Comparison of ENCODE assay signal across 10 mouse cellular contexts in genomic region chr8:122720811-122721640, GRCm38 (mm10). TPM values are rescaled to one million over a fixed set of nuclear protein-coding genes. Genes with fewer than 3 reads are reported as not detected.
A peak's percentile ranks its signal among the peaks of the same experiment; 100 is the strongest.
DNase-seq lines count a peak whose midpoint lies in the region; ATAC-seq and TF ChIP-seq lines count a peak whose summit lies in the region.
"Had no signal": no experiment of that assay in that cellular context is flagged by ENCODE, and none has a peak within 500 bp of the region (broad histone marks: within the 10 kb centered on the region; RNA-seq: fewer than 3 reads in every experiment).

No protein-coding gene starts in this region.

- TF ChIP-seq EP300 in heart, postnatal 0 days (IDR thresholded peaks at IDR 0.05; ENCODE audit: low read depth), result no peak

- DNase-seq in heart, adult 11 months, result peak; percentile 94
- no peak for DNase-seq in heart, postnatal 25 days (ENCODE audit: low spot score)
- DNase-seq in cerebellum, adult 9-11 months, result peak; percentile 76
- DNase-seq in heart, postnatal 0 days (ENCODE audit: low spot score), result peak; percentile 41
- peak; percentile 50 for DNase-seq in lung, postnatal 10 days
- DNase-seq in embryo, embryonic 9.5 days (ENCODE audit: extremely low spot score), result no peak
- DNase-seq in gastrocnemius, adult 8-10 months (ENCODE audit: low spot score in 2 of 2), result no peak

- ATAC-seq in heart, postnatal 0 days (ENCODE audit: insufficient read depth, low read depth), result peak; percentile 37
- ATAC-seq in stomach, embryonic 15.5 days (ENCODE audit: insufficient read depth, low FRiP score, low read depth), result no peak; the same call in 1 of the 2 replicates

- H3K9me3 ChIP-seq in heart, postnatal 0 days (replicated peaks; ENCODE audit: control insufficient read depth, low read length), result no peaks in the 10 kb centered on the region
- H3K9me3 ChIP-seq in stomach, embryonic 15.5 days, result no peaks in the 10 kb centered on the region
- H3K9me3 ChIP-seq: embryonic facial prominence, embryonic 13.5 days had no signal

- no peak for TF ChIP-seq CTCF in heart, postnatal 0 days (IDR thresholded peaks at IDR 0.05; ENCODE audit: low read depth)

- H3K27me3 ChIP-seq in heart, postnatal 0 days (ENCODE audit: control insufficient read depth, insufficient read depth, low read length), result peaks cover 52% of the 10 kb centered on the region
- peaks cover 8% of the 10 kb centered on the region; the same call in 1 of the 2 replicates for H3K27me3 ChIP-seq in stomach, embryonic 15.5 days (replicated peaks)

- H3K27ac ChIP-seq in heart, postnatal 0 days (ENCODE audit: low read depth), result no peak overlapping the region
- peak overlapping the region; percentile 17; the same call in 1 of the 2 replicates for H3K27ac ChIP-seq in stomach, embryonic 15.5 days
- H3K27ac ChIP-seq: embryonic facial prominence, embryonic 13.5 days; macrophage had no signal

- H3K4me2 ChIP-seq in heart, postnatal 0 days (ENCODE audit: low read depth, low read length), result peak overlapping the region; percentile 47
- H3K4me2 ChIP-seq in stomach, embryonic 15.5 days, result 0 out of 2 replicates have a peak overlapping the region, but pooled peaks have one; percentile 31

- no peak overlapping the region for H3K4me3 ChIP-seq in heart, postnatal 0 days (ENCODE audit: low read depth, low read length)
- no peak overlapping the region for H3K4me3 ChIP-seq in stomach, embryonic 15.5 days (replicated peaks)

- WGBS in heart, postnatal 0 days, result 22% methylated on average over 14 of the region's 14 CpGs
- WGBS in stomach, embryonic 15.5 days, result 53% methylated on average over 14 of the region's 14 CpGs

- intact Hi-C loops in heart, postnatal 25 days (cut with DNase I), result no loop called here

- H3K9ac ChIP-seq in heart, postnatal 0 days (replicated peaks; ENCODE audit: low read depth, low read length), result no peak overlapping the region
- no peak overlapping the region for H3K9ac ChIP-seq in stomach, embryonic 15.5 days
- H3K9ac ChIP-seq: embryonic facial prominence, embryonic 13.5 days had no signal

- peaks cover 11% of the 10 kb centered on the region for H3K4me1 ChIP-seq in heart, postnatal 0 days (ENCODE audit: control insufficient read depth, insufficient read depth)
- H3K4me1 ChIP-seq in stomach, embryonic 15.5 days, result peaks cover 9% of the 10 kb centered on the region; the same call in 1 of the 2 replicates

- H3K36me3 ChIP-seq in heart, postnatal 0 days (replicated peaks; ENCODE audit: control insufficient read depth, insufficient read depth, low read length), result no peaks in the 10 kb centered on the region
- H3K36me3 ChIP-seq in stomach, embryonic 15.5 days, result no peaks in the 10 kb centered on the region
- H3K36me3 ChIP-seq: embryonic facial prominence, embryonic 13.5 days had no signal

RNA-seq across cellular contexts. Expression of gene Cbfa2t3, which starts 22.1 kb away (rescaled TPM):
- 10 to 100 TPM; 18.5 to 25.3 TPM for total RNA-seq in heart, postnatal 25 days (2021)
- 1.1 and 3.6 TPM in 2 replicates for total RNA-seq in heart, postnatal 0 days (2014; rRNA removed; ENCODE audit: low replicate concordance)
- polyA plus RNA-seq in heart, postnatal 0 days (2015; fragmentation: Nextera tagmentation; extraction: Ambion mirVana), result 4.3 and 4.4 TPM in 2 replicates
- 4.5 and 4.8 TPM in 2 replicates for polyA plus RNA-seq in stomach, embryonic 15.5 days (2015; fragmentation: Nextera tagmentation; extraction: Ambion mirVana)
- total RNA-seq in gastrocnemius, adult 8-10 months (2022), result 10 to 100 TPM; 12.3 to 22.0 (median 17.2) TPM

RNA-seq across cellular contexts. Expression of gene Acsf3, which starts 54.3 kb away (rescaled TPM):
- total RNA-seq in heart, postnatal 25 days (2021), result 10 to 100 TPM; 29.4 to 31.7 TPM
- 17.7 and 22.6 TPM in 2 replicates for total RNA-seq in heart, postnatal 0 days (2014; rRNA removed; ENCODE audit: low replicate concordance)
- polyA plus RNA-seq in heart, postnatal 0 days (2015; fragmentation: Nextera tagmentation; extraction: Ambion mirVana), result 18.1 and 19.3 TPM in 2 replicates
- 16.5 and 20.6 TPM in 2 replicates for polyA plus RNA-seq in stomach, embryonic 15.5 days (2015; fragmentation: Nextera tagmentation; extraction: Ambion mirVana)
- total RNA-seq in gastrocnemius, adult 8-10 months (2022), result 10 to 100 TPM; 10.5 to 13.1 (median 11.5) TPM

Comparison
In these comparisons a context has a peak if more than half of its experiments do, and no peak if none do; other contexts are left out.
1. DNase-seq: peak in heart, adult 11 months (single experiment), cerebellum, adult 9-11 months (single experiment), heart, postnatal 0 days (single experiment) and lung, postnatal 10 days (single experiment); none in heart, postnatal 25 days (single experiment), embryo, embryonic 9.5 days (single experiment) and gastrocnemius, adult 8-10 months (0 of 2).